Mouse (Mus musculus): Measurements from ENCODE around the gene Tssk3.
"Not testable (repeated sequence)": the region's sequence is repeated elsewhere in the genome, so short reads cannot be mapped to it uniquely, and the experiment has no call there.

Tssk3 gene

DNA sequence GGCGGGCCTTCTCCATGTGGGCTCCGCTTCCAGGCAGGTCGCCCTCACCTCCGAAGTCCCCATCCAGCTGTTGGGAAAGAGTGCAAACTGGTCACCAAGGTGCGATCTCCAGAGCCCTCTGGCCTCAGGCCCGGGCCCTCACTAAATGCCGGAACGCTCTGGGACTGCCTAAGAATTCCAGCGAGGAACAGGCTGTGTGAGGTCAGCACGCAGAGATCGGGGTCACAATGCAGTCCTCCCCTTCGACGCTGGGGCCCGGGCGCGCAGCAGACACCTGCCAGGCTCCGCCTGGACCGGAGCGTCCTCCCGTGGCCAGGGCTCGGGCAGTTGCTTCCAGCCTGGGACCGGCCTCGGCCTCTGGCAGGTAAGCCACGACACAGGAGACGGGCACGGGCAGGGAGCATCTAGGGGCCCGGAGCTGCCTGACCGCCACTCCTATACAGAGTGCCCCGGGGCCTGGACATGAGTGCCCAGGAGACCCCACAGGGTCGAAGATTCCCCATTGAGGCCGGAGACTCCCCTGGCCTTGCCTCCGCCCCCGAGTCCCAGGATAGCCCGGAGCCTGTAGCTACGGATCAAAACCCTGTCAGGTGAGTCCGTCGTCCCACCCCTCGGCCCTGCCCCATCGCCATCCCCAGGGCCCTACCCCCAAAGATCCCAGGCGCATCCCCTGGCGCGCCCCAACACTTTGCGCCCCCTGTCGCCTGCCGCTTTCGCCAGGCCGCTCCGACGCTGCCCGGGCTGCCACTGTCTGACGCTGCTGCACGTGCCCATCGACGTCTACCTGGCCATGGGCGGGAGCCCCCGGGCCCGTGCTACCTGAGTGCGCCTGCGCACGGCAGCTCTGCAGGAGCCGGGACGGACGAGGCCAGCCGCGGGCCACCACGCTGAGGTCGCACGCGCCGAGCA is at the start of gene Tssk3, which contains the start of gene Fam229a:
Tssk3 (minus strand) TSS at position 51 of the 909 bp plus-strand sequence.
Fam229a (plus strand) TSS at position 219 of the 909 bp plus-strand sequence.
- DNase-seq (ENCODE audit: low spot score in 2 of 2) = no peak

DNA sequence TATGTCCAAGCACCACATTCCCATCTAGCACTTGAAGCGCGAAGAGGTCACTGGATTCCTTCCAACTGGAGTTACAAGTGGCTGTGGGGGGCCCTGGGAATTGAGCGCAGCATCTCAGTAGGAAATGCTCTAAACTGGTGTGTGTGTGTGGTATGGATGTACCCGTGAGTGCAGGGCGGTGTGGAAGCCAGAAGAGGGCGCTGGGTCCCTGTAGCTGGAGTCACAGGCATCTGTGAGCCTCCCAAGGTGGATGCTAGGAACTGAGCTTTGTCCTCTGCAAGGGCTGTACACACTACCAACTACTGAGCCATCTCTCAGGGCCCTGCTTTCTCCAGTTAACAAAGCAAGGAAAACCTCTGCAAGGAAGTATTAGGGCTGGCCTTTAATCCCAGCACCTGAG is 49.2 kb upstream of the Tssk3 start:
- no peak for DNase-seq (ENCODE audit: low spot score in 2 of 2)

DNA sequence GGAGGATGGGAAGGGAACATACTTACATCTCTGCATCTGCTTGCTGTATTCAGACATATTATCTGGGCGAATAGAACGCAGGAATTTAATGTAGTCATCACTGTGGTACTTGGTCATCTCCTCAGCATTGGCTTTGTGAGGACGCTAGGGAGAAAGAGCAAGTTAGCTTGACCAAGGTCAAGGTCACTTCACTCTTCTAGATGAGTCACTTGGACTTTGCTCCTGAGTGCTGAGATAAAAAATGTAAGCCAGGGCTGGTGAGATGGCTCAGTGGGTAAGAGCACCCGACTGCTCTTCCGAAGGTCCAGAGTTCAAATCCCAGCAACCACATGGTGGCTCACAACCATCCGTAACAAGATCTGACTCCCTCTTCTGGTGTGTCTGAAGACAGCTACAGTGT is 38.1 kb upstream of the Tssk3 start:
- DNase-seq (ENCODE audit: low spot score in 2 of 2) = not testable (repeated sequence)

DNA sequence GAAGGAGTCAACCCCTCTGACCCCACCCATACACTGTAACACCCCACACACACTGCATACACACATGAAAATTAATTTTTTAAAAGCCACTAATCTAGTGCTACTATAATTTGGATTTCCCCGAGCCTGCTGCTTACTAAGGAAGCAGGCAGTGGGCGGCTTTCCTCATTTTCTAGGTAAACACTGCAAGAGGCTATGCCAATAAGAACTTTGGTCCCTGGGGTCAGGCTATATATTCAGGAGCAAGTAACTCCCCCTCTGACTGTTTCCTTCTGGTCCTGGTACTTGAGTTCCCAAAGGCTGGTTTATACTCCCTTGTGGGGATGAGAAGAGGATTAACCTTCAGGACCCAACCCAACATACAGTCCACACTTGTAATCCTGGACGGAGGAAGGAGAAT is 35.1 kb upstream of the Tssk3 start:
- no peak for DNase-seq (ENCODE audit: low spot score in 2 of 2)

DNA sequence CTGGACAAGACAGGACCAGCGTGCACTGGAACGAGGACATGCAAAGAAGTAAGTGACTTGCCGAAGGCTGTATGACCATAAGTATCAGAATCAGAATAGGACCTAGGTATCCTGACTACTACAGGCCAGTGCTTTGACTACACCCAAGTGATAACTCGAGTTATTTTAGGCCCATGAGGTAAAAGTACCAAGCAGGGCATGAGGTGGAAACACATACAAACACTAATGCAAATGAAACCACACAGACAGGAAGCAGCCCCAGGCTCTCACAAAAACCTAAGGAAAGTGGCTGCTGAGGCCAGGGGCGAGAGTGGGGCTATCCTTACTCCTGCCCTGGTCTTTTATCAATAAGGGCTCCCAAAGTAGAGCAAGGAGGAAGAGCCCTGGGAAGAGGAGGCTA is 34.5 kb upstream of the Tssk3 start:
- DNase-seq (ENCODE audit: low spot score in 2 of 2) = no peak

DNA sequence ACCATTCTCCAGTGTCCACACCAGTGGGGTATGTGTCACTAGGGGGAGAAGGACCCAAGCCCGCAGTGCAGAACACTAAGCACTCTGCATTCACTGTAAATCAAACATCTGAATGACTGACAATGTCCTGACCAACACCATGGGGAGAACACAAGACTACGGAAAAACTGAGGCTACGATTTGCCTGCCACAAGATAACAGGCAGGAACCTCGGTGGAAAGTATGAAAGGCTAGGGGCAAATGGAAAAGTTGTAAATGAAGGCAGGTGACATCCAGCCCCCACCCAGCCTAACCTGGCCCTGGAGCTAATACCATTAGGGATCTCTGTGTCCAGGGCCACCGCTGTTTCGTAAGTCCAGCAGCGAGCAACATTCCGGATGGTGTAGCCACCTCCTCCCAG is 27.7 kb upstream of the Tssk3 start:
- DNase-seq (ENCODE audit: low spot score in 2 of 2) = no peak

DNA sequence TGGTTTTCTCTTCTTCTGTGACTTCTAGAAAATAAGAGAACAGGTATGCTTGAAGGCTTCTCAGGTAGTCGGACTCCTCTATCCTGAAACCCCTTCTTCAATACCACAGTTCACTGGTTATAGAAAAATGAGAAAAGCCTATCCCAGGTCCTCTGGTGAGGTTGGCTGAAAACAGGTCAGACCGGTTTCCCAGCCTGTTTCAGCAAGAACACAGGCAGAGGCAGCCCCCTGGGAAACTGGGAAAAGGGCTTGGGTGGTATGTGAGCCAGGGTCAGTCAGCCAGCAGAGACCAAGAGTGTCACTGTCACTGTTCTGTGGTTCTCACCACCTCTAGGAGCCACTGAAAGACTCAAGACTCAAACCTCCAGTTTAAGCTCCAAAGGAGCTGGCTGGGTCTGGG is 26.1 kb upstream of the Tssk3 start:
- DNase-seq (ENCODE audit: low spot score in 2 of 2) = no peak

DNA sequence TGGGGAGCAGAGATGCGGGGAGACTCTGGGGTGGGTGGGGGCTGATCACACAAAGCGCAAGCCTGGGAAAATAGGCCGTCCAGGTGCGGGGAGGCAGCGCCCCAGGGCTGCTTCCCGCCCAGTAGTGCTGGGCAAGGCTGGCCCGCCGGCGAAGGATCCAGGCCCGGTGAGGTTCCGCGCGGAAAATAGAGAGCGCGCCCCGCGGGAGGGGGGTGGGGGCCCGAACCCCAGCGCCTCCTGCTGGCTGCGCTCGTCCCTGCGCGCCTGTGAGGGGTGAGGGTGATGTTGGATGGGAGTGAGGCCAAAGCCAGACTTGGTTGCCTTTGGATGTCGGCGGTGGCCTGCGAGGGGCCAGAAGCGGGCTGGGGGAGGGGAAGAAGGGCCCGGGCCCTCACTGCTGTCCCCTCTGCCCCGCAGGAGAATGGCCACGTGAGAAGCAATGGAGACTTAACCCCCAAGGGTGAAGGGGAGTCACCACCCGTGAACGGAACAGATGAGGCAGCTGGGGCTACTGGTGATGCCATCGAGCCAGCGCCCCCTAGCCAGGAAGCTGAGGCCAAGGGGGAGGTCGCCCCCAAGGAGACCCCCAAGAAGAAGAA is 23.6 kb upstream of the Tssk3 start:
- peak in 1 of 2 experiments; percentile 21 for DNase-seq (ENCODE audit: low spot score in 2 of 2)

DNA sequence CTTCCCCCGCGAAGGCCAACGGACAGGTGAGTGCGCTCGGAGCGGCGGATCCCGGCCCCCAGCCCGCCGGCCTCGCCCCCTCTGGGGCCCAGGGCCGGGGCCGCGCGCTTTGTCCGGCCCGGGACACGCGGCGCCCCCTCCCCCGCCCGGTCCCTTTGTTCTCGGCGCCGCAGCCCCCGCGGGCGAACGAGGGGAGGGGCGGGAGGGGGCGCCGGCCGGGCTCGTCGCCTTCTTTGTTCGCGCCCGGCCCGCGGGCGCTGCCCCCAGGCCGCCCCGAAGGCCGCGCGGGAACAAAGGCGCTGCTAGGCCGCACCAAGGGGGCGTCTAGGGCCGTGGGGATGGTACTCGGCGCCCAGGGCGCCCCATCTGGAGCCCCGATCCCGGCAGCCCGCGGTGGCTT is 23.1 kb upstream of the Tssk3 start:
- no peak for DNase-seq (ENCODE audit: low spot score in 2 of 2)

DNA sequence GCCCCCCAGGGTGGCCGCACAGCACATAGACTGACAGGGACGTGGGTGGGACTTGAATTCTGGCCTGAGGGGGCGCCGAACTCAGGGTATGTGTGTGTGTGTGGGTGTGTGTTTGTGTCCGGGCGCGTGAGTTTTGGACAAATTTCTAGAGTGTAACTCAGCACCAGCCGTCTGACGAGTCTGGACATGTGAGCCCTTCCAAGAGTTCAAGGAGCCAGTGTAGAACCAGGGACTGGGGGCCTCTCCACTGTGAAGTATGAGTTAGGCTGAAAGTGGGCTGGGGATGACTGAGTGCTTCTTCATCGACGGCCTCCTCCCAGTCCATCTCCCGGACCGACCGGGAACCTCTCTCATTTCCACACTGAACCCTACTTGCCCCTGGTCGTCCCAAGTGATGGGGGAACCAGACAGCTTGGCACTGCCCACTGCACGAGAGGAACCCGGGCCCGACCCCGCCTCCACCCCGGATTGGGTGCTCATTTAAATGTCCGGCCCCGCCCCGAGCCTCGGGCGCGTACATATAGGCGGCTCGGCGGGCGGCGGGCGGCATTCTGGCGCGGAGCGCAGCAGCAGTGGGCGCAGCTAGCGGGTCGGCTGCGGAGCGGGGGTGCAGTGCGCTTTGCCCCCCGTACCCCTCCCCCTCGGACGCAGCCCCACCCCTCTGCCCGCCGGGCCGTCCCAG is 22.4 kb upstream of the Tssk3 start, which contains the start of gene Marcksl1:
Marcksl1 (plus strand) TSS at position 496 of the 682 bp plus-strand sequence.
- DNase-seq (ENCODE audit: low spot score in 2 of 2) = peak; percentile 62 to 68

DNA sequence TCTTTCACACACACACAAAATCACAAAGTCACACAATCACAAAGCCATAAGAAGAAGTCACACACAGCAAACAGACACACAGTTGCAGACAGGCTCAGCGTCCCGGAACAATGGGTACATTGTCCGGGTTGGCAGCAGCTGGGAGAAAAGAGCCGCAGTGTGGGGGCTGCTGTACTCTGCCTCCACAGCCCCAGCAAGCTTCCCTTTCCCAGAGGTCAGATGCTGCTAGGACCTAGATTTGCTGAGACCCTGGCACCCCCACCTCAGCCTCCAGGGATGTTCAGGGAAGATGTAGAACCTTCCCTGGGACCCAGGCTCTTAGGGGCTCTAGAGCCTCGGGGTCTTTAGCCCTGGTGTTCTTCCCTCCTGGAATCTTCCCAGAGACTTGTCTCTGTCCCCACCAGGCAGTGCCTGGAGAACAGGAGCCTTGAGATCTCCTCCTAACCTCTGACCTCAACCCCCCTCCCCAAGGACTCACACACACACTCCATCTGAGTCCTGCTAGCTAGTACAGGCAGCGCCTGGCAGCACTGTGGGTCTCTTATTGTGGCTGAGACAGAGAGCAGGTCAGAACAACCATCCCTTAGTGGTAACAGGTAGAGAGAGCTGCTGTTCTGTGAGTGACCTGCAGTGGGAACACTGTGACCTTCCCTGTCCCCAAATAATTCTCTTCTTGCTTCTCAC is 20.7 kb upstream of the Tssk3 start:
- DNase-seq (ENCODE audit: low spot score in 2 of 2) = no peak

DNA sequence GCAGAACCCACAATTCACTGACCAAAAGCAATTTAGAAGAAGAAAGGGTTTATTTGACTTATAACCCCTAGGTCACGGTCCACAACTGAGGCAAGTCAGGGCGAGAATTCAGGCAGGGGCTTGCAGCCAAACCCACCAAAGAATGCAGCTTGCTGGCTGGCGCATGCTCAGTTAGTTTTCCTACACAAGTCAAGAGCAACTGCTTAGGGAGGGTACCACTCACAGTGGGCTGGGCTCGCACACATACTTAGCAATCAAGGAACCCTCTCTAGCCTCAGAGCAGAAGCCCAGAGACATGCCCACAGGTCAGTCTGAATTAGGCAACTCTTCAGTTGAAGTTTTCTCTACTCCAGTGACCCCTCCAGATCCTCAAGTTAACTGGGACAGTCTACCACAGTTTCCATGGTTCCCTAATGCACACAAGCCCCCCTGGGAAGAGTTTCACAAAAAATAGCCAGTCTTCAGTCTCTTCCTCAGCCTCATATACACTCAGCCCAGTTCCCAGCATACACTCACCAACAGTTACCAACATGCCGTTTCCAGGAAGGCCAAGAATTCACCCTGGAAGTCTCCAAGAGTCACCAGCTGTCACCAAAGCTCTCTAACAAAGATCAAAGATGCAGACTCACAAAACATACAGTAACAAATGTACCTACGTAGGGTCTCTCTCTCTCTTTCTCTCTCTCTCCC is 20.0 kb upstream of the Tssk3 start:
- no peak for DNase-seq (ENCODE audit: low spot score in 2 of 2)

DNA sequence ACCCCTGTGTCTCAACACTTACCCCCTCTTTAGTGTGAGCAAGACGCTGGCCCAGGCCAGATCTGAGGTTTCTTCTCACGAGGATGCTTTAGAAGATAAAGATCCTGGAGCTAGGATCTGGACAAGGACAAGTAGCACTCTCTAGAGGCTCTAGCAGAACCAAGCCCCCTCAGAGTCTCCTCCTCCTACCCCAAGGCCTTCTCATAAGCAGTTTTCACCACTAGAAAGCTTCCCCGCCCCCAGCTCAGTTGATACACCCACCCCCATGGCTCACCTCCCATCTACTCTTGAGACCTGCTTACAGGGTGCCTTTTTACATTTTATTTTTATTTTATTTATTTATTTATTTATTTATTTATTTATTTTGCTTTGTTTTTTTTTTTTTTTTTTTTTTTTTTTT is 18.8 kb upstream of the Tssk3 start:
- DNase-seq (ENCODE audit: low spot score in 2 of 2) = no peak

DNA sequence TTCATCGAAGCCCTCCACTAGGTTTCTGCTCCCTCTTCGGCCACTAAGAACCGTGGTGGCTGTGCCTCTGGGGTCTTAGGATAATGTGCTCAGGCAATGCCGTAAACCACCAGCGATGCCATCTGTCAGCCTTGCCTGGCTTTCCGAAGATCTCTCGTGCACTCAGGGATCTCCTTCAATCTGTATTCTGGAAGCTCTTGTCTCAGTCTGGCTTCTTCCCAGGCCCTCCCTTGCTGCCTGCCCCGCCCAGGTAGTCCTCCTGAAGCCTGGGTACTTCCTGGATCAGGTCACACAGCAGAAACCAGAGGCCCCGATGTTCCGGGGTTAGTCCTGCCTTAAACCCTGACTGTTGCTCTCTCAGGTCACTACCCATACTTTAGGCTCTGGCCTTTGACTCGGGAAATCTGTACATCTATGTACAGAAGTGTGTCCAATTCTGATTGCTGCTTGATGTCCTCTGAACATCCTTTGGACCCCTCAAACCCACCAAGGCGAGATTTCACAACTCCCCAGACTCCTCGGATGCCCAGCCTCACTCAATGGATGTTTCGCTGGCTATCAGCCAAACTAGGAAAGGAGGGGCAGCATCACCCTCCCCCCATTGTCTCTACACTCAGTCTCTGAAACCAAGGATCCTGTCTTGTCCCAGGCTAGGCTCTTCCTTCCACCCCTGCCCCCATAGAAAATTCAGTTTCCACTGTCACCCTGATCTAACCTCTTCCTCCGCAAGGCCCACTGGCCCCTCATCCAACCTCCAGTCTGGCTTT is 18.2 kb upstream of the Tssk3 start:
- no peak for DNase-seq (ENCODE audit: low spot score in 2 of 2)

DNA sequence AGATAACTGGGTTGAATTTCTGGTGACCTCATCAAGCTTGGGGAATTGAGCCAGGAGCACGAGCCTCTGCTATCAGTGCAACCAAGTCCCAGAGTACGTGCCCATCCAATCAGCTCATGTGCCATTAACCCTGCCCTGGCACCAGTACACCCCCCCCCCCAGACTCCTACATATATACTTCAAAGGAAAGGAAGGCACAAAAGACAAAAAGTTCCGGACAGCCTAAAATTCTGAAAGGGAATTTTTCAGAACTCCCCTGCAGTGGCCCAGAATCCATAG is 17.4 kb upstream of the Tssk3 start:
- no peak for DNase-seq (ENCODE audit: low spot score in 2 of 2)

DNA sequence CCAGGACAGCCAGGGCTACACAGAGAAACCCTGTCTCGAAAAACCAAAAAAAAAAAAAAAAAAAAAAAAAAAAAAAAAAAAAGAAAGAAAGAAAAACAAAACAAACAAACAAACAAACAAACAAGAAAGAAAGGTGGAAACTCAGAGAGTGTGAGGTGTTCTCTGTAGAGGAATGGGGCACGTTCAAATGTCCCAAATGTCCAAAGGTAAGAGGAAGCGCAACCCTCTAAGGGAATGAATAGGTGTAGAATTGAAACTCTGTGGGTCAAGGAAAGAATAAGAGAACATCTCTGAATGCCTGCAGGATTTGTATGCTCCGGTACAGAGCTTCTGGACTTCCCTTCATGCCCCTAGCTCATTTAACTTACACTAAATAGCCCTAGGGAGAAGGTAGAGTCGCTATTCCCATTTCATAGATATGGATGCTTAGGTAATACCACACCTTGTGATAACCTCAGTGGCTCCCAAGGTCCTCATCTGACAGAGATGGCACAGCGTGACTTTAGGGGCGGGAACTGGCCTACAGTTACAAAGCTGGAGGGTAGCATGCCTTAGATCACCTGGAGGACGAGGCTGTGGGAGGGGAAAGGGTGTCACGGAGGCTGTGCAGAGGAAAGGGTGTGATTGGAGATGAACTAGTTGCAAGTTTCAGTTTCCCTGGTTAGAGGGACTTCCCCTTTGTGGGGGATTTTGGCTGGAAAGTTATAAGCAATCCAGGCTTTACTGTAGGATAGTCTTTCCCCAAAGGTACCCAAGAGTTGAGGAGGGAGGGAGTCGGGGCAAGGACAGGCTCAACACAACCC is 16.8 kb upstream of the Tssk3 start:
- no peak for DNase-seq (ENCODE audit: low spot score in 2 of 2)

DNA sequence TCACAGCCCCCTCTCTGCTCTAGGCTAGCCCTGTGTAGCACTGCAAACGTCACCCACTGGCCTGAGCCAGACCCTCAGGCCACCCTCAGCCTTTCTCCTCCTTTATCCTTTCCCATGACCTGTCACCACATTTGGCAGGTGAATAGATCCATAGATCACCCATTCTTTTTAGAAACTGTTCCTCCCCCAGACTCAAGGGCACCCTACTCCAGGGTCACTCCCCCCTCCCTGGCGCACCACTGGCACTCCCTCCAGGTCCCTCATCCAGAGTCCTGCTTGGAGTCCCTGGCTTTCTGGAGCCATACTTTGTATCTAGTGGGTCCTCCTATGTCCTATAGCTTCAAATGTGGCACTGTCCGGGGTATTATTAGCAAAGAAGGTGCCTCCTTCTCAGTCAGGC is 14.7 kb upstream of the Tssk3 start:
- no peak for DNase-seq (ENCODE audit: low spot score in 2 of 2)

DNA sequence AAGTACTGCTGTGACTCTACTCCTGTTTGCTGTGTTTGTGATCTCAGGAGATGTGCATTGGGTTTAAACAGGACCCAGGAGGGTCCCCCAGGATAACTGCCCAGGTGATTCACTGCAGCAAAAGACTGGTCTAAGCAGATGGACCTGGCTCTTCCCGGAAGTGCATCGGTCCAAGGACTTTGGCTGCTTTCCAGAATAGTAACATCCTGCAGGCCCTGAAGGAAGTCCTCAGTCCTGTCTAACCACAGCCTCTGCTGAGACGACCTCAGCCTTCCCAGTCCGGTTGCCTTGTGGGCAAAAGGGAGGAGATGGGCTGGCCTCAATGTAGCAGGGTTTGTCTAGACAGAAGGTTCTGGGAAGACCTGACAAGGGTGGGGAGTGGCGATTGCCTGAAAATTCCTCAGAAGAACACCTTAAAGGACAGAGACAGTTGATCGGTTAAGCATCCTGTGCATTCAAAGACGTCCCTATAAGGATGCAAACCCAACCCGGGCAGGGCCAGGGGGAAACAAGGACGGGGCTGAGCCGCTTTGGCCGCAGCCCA is 12.2 kb upstream of the Tssk3 start:
- DNase-seq (ENCODE audit: low spot score in 2 of 2) = no peak

DNA sequence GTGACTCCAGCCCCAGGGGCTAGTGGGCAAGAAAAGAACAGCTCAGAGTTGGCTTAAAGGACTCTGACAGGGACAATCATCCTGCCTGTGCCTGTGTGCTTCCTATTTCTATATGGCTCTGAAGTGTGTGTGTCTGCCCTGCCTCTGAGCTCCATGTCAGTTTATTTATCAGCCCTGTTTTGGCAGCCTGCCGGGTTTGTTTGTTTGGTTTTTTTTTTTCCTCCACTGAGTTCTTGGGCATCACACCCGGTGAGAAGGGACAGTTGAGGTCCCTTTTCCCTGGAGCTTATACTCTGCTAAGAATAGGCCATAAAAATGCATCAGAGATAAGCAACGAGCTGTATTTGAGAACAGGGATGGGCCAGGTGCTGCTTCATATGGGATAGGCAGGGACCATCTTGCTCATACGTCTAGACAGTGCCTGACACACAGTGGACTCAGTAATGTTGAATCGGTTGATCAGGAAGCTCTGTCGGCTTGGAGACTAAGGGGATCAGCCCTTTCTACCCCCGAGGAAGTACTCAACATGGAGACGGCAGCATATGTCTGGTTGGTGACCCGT is 11.6 kb upstream of the Tssk3 start:
- no peak for DNase-seq (ENCODE audit: low spot score in 2 of 2)

All from right cerebral cortex, postnatal 36 days (tissue).